Mouse (Mus musculus) kidney, postnatal 4 days (tissue): Measurements from ENCODE around the gene Frmd4b.
A peak's percentile ranks its signal among the peaks of the same experiment; 100 is the strongest.
"Not testable (repeated sequence)": the region's sequence is repeated elsewhere in the genome, so short reads cannot be mapped to it uniquely, and the experiment has no call there.

Experiments
- DNase-seq, 2 experiments: peaks; one replicate each; pipeline ENCODE4 v3.0.0; 2021; ENCODE audit warnings: mixed read lengths in 2 of 2

Gene Frmd4b

DNA sequence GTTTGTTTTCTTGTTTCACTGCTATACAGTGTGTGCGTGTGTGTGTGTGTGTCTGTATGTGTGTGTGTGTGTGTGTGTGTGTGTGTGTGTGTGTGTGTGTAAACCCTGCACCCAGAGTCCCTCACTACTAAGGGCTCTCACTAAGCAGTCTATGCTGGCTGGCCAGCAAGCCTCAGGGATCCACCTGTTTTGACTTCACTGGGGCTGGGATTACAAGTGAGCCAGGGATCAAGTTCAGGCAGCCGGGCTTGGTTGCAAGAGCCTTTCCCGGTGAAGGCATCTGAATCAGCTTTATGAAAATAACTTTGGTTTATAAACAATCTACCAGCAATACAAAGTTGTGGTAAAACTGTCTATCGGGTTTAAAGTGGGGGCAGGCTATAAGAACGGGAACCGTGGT, 206.0 kb downstream of the Frmd4b start:
- DNase-seq, result peak in 1 of 2 experiments; percentile 26

DNA sequence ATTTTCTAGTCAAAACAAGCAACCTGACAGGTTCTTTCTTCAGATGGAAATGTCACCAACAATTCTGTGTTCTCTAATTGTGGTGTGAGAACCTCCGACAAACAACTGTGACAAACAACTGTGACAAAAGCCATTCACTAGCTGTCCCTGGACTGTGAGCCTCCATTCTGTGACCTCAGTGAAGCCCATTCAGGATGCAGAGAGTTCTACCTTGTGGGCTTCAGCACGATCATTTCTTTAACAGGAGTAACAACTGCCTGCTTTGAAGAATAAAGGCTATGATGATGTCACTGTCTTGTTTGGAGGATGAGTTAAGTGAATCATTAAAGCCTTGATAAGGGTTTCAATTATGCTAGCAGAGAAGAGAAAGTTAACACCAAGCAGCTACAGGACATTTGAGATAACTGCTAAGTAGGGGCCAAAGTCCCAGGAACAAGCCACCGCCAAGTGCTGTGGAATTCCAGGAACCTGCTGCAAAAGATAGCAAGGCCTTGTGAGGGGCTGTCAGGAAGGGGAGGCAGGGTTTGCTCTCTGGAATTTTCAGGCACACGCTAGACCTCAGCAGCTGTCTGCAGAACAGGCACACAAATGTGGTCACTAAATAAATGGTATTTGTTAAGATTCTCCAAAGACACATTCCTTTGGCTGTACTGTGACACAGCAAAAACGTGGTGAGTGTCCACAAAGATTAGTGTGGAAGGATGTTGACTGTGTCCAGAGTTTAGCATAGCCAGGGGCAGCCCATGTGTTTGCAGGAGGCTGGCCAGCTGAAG, 207.7 kb downstream of the Frmd4b start:
- peak in 1 of 2 experiments; percentile 28 for DNase-seq

DNA sequence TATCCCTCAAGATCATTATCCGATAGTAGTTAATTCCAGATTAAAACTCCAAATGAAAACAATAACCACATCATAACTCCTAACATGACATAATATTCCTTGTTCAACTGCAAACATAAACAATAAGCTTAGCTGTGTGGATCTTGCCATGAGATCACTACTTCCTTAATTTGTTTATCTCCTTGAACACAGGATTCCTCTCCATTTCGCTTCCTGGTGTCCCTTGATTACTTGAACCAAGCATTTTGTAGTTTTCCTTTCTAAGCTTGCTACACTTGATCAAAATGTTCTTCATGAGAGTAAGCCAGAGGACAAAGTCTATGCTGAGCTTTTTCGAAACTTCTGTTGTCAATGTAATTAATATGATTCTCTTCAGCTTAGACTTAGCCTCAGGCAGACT, 209.4 kb downstream of the Frmd4b start:
- no peak for DNase-seq

DNA sequence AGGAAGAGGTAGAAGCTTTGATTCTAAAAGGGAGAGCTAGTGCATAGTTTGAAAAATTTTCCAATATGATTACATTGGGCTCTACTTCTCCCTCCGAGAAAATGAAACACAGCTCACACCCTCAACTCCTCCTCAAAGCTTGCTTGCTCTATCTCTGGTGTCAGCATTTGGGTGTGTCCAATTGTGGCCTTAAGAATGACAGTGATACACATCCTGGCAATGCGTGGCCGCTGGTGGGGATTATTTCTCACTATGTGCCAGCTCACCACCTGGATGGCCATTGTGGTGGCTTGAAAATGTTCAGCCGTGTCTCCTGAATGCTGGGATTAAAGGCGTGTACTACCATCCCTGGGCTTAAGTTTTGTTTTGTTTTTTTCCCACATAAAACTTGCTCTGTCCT, 209.9 kb downstream of the Frmd4b start:
- DNase-seq, result no peak

DNA sequence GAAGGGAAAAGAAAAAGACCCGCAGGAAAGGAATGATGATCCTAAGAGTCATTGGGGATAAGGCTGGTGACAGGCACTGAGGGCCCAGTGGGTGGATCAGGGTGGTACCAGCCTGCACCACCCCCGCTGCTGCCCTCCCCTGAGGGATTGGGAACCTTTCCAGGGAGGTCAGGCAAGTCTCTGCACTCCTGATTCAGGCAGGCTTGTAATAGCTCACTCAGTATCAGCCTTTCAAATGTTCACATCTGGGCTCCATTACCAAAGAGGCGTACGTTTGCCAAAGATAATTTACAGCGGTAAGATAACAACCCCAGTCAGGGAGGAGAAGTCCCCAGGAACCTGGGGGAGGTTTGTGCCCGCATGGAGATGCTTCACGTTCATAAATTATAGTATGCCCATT, 212.0 kb downstream of the Frmd4b start:
- DNase-seq, result no peak

DNA sequence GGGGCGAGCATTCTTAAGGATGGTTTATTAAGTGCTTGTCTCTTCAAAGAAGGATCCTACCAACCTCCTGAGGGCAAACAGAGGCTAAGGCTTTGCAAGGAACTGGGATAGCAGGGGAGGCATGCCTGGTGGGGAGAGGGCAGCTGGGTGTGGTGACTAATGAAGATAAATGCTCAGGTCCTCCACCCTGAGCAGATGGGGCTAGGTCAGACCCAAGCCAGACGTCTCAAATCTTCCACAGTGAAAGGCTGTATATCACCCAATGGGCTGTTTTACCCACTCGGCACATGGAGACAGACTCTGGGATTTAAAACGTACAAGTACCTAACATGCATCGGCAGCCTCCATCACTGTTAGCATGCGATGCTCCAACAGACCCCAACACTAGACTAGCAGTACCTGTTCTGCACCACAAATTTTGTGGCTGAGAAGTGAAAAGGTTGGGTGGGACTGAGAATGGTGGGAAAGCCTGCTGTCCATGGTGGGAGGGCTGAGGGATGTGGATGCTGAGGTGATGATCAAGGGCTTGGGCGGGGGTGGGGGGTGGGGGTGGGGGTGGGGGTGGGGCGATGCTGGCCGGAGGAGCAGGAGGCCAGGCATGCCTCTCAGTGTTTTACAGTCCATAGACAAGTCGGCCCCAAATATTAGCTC, 214.4 kb downstream of the Frmd4b start:
- DNase-seq, result no peak

DNA sequence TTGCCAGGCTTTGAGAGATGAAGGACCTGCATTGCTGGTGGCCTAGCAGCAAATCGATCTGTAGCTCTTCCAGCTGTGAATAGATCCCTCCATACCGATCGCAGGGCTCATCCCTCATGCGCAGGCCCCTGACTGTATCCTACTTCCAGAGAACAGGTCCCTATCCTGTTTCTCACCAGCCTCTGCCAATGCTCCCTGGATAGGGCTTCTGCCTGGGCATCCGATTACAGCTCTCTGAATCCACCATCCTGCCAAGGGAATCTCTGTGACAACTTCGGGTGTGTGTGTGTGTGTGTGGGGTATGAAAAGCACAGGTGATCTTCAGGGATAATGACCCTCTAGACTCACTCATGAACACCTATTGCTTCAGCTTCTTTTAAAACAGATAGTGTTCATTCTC, 216.9 kb downstream of the Frmd4b start:
- no peak for DNase-seq

DNA sequence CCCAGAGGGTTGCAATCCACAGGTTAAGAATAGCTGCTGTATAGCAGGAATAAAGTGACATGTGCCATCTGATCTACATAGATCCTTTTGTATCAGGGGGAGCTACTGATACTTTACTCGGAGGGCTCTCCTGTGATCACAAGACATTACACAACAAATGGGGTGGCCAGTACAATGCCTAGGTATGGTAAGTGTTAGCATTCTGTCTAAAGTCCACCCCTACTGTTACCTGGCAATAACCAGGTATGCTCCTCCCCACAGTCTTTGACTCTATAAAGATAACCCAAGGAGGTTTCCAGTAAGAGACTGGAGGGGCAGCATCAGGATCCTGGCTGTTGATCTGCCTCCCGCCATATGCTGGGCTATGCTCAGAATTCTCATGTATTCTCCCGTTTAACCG, 219.4 kb downstream of the Frmd4b start:
- no peak for DNase-seq

DNA sequence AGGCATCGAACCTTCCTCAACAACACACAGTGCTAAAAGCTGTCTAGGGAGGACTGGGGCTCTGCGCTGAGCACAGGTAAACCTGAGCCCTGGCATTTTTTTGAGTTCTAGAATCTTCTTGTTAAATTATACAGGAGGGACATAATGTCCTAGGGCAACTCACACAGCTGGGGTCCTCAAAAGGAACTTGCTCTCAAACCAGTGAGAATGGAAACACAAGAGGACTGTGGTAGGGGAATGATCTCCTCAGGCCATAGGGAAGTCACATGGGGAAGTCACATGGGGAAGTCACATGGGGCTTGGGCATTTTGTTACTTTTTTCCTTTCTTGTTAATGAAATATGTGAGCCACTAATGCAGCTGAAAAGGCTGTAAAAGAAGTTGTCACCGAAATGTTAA, 220.4 kb downstream of the Frmd4b start:
- no peak for DNase-seq

DNA sequence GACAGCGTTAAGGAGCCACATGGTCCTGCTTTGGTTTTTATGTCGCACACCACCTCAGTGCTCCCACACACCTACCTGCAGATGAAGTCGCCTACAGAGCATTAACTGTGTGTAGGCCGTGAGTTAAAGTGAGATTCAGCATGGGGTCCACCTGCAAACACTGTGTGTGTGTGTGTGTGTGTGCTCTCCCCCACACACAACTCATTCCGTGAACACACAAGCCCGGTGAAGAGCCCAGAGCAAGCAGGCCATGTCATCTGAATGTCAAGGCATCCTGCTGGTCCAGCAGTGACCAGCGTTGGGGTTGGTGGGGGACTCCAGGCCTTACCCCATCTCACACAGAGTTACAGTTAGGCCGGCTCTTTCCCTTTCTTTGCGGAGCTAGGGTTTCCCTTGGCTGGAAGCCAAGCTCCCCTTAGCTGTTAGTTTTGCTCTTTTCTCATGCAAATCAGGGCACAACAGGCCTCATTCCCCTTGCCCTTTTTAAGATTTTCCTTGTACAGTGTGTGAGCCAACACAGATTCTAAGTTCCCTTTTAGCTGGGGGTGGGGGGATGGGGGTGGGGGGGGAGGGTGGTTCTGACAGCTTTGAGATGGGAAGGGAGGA, 220.9 kb downstream of the Frmd4b start:
- DNase-seq, result peak; percentile 36 to 42

DNA sequence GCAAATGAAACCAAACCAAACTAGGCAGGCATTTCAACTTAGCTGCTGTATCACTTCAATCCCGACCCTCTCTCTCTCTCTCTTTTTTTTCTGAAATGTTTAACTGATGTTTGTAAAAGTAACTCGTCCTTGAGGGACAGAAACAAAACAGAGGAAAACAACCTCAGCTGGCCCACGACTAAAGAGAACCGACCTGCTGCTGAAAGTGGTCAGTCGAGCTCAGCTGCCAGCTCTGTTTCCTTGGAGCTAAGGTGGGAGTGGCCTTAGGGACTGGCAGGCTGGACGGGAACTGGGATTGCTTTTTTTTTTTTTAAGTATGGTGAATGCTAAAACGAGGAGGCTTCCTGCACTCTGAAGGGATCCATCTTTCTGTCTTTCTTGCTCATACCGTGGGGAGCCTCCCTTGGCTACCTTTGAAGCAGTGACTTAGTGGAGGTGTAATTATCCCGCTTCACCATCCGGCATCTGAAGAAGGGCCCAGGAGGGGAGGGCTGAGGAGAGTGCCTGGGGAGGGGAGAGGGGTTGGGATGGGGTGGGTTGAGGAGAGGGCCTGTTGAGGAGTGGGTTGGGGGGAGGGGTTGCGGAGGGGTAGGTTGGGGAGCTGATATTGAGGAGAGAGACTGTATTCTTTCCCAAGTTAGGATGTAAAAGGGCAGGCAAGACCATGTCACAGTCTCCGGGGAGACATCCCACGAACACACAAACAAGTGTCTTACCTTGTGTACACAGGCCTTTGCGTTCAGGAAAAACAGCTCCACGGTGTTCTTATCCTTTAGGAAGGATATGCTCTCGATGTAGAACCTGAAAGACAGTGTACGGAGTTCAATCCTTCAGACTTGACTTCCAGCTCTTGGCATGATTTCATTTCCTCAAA, 221.6 kb downstream of the Frmd4b start:
- DNase-seq, result peak; percentile 53 to 69

DNA sequence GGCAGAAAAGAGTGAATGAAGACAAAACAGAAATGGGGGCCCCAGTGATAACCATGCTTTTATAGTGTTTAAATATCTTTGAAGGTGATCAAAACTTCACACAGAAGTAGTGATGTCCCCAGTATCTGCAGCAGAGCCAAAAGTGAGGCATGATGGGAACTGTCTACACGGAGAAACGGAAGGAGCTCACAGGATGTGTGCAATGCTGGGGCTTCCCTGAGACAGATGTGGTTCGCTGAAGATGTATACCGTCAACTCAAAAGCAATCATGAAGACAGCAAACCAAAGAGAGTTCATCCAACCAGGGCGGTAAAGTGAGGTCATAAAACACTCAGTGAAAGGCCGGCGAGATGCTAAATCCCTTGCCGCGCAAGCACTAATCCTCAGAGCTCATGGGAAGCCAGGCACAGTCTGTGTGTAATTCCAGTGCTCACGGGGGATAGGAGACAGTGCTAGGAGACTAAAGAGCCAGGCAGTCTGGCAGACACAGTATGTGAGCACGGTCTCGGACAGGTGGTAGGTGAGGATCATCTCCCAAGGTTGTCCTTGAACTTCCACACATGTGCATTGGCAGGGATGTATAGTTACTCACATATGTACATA, 222.8 kb downstream of the Frmd4b start:
- no peak for DNase-seq

DNA sequence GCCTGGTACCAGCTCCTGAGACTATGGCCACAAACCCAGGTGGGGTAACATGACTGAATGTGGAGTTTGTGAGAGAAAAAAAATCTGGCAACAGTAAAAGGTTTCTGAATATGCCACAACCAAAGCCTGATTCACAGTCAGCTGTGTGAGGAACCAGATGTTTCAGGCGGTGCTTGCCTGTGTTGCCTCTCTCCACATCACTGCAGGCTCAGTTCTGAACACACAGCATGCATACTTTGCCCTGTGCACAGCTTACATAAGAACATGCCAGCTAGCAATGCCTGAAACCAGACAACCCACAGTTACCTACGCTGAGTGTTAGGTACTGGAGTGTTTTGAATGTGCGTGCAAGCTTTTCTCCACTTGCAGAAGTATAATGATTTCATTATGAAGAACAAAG, 224.4 kb downstream of the Frmd4b start:
- no peak for DNase-seq

DNA sequence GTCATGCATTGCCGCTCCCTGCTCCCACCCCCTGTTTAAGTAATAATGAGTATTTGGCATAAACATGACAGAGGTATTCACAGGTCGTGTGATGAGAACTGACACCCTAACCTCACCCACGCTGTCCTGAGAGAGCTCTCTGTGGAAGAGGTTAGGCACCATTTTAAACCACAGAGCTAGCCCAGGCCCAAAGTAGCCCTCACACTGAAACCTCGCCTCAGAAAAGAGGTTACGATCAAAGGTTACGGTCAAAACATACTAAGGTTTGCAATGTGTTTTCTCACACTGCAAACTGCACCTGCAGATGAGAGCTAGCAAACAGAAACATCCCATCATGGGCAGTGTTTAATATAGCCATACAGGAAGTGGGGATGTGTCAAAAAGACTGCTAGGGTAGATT, 230.0 kb downstream of the Frmd4b start:
- DNase-seq, result no peak

DNA sequence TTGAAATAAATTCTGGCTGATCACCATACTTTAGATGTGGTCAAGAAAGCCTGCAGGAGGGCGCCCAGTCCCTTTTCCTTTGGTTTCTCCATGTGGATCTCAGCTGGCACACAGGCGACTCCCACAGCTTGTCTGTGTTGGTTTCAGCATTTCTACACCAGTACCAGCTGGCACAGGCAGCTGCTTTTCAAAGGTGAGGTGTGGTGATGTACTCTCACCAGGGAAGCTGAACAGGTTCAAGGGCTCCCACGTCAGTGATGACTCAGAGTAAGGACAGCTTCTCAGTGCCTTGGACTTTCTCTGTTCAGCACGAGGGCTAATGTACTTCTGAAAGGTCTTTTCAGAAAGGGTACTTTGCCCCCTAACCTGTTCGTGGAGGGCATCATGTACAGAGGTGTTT, 232.4 kb downstream of the Frmd4b start:
- no peak for DNase-seq

DNA sequence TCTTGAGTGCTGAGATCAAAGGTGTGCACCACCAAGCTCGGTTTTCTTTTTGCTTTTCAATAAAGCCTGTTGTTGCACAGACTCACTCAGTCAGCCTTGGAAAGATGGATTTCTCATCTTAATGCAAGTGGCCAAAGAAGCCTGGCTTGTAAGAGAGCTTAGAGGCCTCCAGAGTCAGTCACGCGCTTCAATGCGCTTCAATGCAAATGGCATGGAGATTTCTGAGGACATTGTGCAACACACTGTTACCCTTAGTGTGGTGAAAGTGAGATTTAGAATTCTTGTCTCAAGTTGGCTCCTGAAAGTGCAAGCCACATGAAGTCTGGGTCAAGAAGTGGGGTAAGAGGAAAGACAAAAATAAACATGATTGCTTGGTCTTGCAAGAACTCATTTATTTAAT, 236.1 kb downstream of the Frmd4b start:
- no peak for DNase-seq

DNA sequence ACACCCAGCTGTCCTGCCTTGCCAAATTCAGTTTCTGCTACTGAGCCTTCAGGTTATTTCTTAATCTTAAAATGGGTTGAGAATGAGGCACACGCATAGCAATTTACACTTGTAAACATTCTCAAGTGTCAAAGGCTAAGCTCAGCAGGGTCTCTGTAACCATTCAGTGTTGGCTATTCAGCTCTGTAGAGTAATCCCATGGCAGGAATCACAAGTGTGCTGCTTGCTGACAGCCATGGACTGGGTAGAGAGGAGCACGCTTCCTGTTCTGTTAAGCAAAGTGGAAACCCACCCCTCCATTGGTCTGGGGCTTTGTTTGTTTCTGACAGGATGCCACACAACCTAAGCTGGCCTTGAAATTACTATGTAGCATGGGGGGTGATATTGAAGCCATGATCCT, 246.4 kb downstream of the Frmd4b start:
- DNase-seq, result no peak

DNA sequence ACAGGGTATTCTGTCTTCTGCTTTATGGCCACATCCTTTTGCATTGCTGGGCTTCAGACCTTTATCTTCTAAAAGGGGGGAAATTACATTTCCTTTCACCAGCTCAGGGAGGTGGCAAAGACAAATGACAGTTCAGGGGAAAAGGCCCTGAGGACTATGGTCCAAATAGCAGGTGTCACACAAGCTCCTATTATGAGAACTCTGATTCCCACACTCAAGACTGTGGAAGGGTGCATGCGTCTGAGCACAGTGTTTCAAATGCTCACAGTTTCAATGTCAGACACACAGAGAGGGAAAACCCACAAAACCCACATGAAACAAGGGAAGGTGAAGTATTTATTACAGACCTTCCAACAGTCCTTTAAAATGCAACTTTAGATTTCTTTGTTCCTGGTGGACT, 246.9 kb downstream of the Frmd4b start:
- DNase-seq, result no peak

DNA sequence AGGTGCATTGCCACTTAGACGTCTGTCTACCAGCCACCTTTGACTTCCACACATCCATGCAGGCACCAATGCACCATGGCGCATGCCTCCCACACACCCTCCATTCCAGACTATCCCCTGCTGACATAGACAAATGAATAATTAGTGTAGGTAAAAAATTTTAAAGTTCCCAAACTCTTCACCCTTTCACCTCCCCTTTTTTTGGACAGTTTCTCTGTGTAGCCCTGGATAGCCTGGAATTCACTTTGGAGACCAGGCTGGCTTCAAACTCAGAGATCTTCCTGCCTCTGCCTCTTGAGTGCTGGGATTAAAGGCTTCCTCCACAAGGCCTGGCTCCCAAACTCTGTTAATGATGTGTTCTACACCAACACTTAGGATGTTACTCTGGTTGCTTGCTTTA, 253.5 kb downstream of the Frmd4b start:
- DNase-seq, result no peak

DNA sequence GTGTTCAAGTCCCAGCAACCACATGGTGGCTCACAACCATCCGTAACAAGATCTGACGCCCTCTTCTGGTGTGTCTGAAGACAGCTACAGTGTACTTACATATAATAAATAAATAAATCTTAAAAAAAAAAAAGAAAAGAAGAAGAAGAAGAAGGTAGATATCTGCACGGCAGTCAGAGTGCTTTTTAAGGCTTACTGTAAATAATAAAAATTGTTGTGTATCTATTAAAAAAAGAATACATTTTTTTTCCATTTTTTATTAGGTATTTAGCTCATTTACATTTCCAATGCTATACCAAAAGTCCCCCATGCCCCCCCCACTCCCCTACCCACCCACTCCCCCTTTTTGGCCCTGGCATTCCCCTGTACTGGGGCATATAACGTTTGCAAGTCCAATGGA, 259.7 kb downstream of the Frmd4b start:
- not testable (repeated sequence) for DNase-seq

DNA sequence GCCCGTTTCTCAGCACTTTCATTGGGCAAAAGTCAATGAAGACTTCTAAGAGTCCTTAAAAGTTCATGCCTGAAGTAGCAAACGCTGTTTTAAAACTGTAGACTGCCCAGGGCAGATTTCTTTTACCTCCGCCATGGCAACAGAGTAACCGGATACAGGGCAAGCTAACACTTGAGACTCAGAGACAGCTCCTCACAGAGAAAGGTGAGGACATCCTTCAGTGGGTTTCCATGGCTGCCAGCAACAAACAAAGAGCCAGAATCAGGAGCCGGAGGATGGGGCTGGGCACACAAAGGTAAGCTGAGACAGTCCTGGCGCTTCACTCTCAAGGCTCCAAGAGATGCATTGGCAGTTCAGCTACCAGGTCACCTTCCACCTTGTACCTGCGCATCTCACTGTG, 260.7 kb downstream of the Frmd4b start:
- DNase-seq, result no peak

DNA sequence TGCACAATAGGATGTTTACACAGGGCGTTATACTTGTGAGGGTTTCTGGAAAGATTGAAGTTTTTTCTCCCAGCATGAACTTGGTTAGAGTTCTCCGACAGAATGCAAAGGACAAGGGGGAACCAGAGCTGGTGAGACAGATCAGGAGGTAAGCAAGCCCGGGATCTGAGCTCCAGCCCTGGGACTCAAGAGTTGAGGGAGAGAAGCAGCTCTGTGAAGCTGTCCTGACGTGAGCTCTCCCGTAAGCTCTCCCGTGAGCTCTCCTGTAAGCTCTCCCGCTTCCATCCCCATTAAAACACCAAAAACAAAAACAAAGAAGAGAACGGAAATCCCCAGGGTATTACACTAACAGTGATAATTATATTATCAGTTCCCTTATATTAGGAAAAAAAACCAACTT, 262.2 kb downstream of the Frmd4b start:
- DNase-seq, result no peak

DNA sequence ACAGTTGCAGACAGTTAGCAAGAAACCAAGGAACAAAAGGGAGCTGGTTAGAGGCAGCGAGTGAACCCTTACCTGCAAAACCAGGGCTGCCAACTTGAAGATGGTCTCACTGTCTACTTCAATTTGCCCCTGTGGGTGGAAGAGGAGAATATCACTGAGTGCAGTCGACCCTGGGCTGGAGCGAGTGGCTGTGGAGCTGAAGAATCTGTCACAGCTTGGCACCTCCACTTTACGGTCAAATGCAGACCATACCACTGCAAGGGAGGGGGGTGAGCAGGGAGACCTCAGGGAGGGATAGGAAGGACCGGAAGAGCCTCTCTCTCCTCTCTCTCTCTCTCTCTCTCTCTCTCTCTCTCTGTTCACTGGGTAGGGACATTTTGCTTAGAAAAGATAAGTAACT, 263.4 kb downstream of the Frmd4b start:
- DNase-seq, result peak; percentile 42 to 52
